Mouse (Mus musculus) ES-E14 (cell line): ENCODE measurements around the gene Thnsl2.

ENCODE experiments used
- CHD2 ChIP-seq: IDR thresholded peaks from 2 replicates; pipeline ENCODE4 v1.6.1; 2014; ENCODE audit warnings: mild to moderate bottlenecking, low read depth, low read length, inconsistent platforms
- ZNF384 ChIP-seq: IDR thresholded peaks from 2 replicates; pipeline ENCODE4 v1.6.1; 2012; ENCODE audit warnings: low read depth, low read length, inconsistent platforms

- TF ChIP-seq ZNF384 (no peak), CHD2 (no peak)
These were observed 54.5 kb downstream of the Thnsl2 start for GRCm38 (mm10) chr6:71089735-71090134.
